Mouse (Mus musculus): ENCODE results near the gene Hsd11b1. TPM values are rescaled to one million over a fixed set of nuclear protein-coding genes. Genes with fewer than 3 reads are reported as not detected.

Hsd11b1 gene
- polyA plus RNA-seq, 1 experiment from 2014 or later, result not detected

- Histone ChIP-seq H3K4me2 (replicated peaks) (peak within 1 kb of the TSS; percentile 74), H3K36me3 (no peaks in the 10 kb centered on the region), H3K27ac (peak within 1 kb of the TSS; percentile 50), H3K9ac (peak within 1 kb of the TSS; percentile 56), H3K4me3 (peak within 1 kb of the TSS; percentile 36), H3K27me3 (replicated peaks) (no peaks in the 10 kb centered on the region), H3K4me1 (peaks cover 19% of the 10 kb centered on the region), H3K9me3 (no peaks in the 10 kb centered on the region)
- peak; percentile 85 for ATAC-seq (ENCODE audit: low FRiP score, low read depth)
- WGBS, result 1% methylated on average over 22 of the region's 23 CpGs
These were observed 9.2 kb upstream of the Hsd11b1 start, which contains the start of gene G0s2 for GRCm38 (mm10) chr1:193272916-193273601. TSS of gene G0s2 (minus strand) at chr1:193273217.

- peak; percentile 80 for ATAC-seq (ENCODE audit: low FRiP score, low read depth)
- Histone ChIP-seq H3K9me3 (no peaks in the 10 kb centered on the region), H3K4me3 (peak overlapping the region; percentile 36), H3K4me1 (peaks cover 19% of the 10 kb centered on the region), H3K4me2 (replicated peaks) (peak overlapping the region; percentile 74), H3K27me3 (replicated peaks) (no peaks in the 10 kb centered on the region), H3K36me3 (no peaks in the 10 kb centered on the region), H3K9ac (peak overlapping the region; percentile 56), H3K27ac (peak overlapping the region; percentile 50)
- WGBS, result 10% methylated on average over 24 of the region's 24 CpGs
These were observed 8.5 kb upstream of the Hsd11b1 start for GRCm38 (mm10) chr1:193272137-193272915.

- H3K4me1 ChIP-seq, result peaks cover 19% of the 10 kb centered on the region
- H3K27ac ChIP-seq, result no peak overlapping the region
- H3K4me3 ChIP-seq, result no peak overlapping the region
- no peaks in the 10 kb centered on the region for H3K9me3 ChIP-seq
- peak overlapping the region; percentile 74; the same call in 1 of the 2 replicates for H3K4me2 ChIP-seq (replicated peaks)
- WGBS, result 64% methylated on average over 6 of the region's 6 CpGs
- H3K27me3 ChIP-seq (replicated peaks), result no peaks in the 10 kb centered on the region
- no peaks in the 10 kb centered on the region for H3K36me3 ChIP-seq
- H3K9ac ChIP-seq, result no peak overlapping the region
- ATAC-seq (ENCODE audit: low FRiP score, low read depth), result no peak
These were observed 7.3 kb upstream of the Hsd11b1 start for GRCm38 (mm10) chr1:193270965-193271763.

GRCm38 (mm10) chr1:193265734-193266133, 1.9 kb upstream of the Hsd11b1 start:
- Histone ChIP-seq H3K36me3 (no peaks in the 10 kb centered on the region), H3K27ac (no peak overlapping the region), H3K4me3 (no peak overlapping the region), H3K27me3 (replicated peaks) (no peaks in the 10 kb centered on the region), H3K4me2 (replicated peaks) (no peak overlapping the region), H3K9me3 (no peaks in the 10 kb centered on the region), H3K4me1 (no peaks in the 10 kb centered on the region), H3K9ac (no peak overlapping the region)
- no peak for ATAC-seq (ENCODE audit: low FRiP score, low read depth)

- Histone ChIP-seq H3K9me3 (no peaks in the 10 kb centered on the region), H3K36me3 (no peaks in the 10 kb centered on the region), H3K27me3 (replicated peaks) (no peaks in the 10 kb centered on the region), H3K9ac (no peak overlapping the region), H3K27ac (no peak overlapping the region), H3K4me3 (no peak overlapping the region), H3K4me2 (replicated peaks) (no peak overlapping the region), H3K4me1 (no peaks in the 10 kb centered on the region)
- no peak for ATAC-seq (ENCODE audit: low FRiP score, low read depth)
- WGBS, result 83% methylated on average over 8 of the region's 8 CpGs
These were observed 608 bp downstream of the Hsd11b1 start for GRCm38 (mm10) chr1:193263026-193263907.

GRCm38 (mm10) chr1:193261897-193262548, 1.9 kb downstream of the Hsd11b1 start:
- no peak for ATAC-seq (ENCODE audit: low FRiP score, low read depth)
- 80% methylated on average over 7 of the region's 7 CpGs for WGBS

GRCm38 (mm10) chr1:193259559-193259958, 4.3 kb downstream of the Hsd11b1 start:
- no peaks in the 10 kb centered on the region for H3K9me3 ChIP-seq
- 92% methylated on average over 9 of the region's 9 CpGs for WGBS

More at GRCm38 (mm10) chr1:193261897-193262548, 1.9 kb downstream of the Hsd11b1 start:
- no peak overlapping the region for H3K4me3 ChIP-seq
- no peaks in the 10 kb centered on the region for H3K9me3 ChIP-seq
- H3K27ac ChIP-seq, result no peak overlapping the region
- H3K27me3 ChIP-seq (replicated peaks), result no peaks in the 10 kb centered on the region
- no peak overlapping the region for H3K4me2 ChIP-seq (replicated peaks)
- H3K36me3 ChIP-seq, result no peaks in the 10 kb centered on the region
- no peaks in the 10 kb centered on the region for H3K4me1 ChIP-seq
- H3K9ac ChIP-seq, result no peak overlapping the region

GRCm38 (mm10) chr1:193256621-193257098, 7.2 kb downstream of the Hsd11b1 start:
- Histone ChIP-seq H3K4me3 (no peak overlapping the region), H3K36me3 (no peaks in the 10 kb centered on the region), H3K4me2 (replicated peaks) (no peak overlapping the region), H3K27ac (no peak overlapping the region), H3K9ac (no peak overlapping the region), H3K4me1 (0 out of 2 replicates have a peak, but pooled peaks cover 4% of the 10 kb centered on the region), H3K27me3 (replicated peaks) (no peaks in the 10 kb centered on the region), H3K9me3 (no peaks in the 10 kb centered on the region)
- ATAC-seq (ENCODE audit: low FRiP score, low read depth), result no peak
- WGBS, result 81% methylated on average over 5 of the region's 5 CpGs

More at GRCm38 (mm10) chr1:193259559-193259958, 4.3 kb downstream of the Hsd11b1 start:
- no peak overlapping the region for H3K4me3 ChIP-seq
- H3K36me3 ChIP-seq, result no peaks in the 10 kb centered on the region
- H3K27ac ChIP-seq, result no peak overlapping the region
- no peak overlapping the region for H3K9ac ChIP-seq
- H3K4me2 ChIP-seq (replicated peaks), result no peak overlapping the region
- ATAC-seq (ENCODE audit: low FRiP score, low read depth), result no peak
- no peaks in the 10 kb centered on the region for H3K27me3 ChIP-seq (replicated peaks)
- no peaks in the 10 kb centered on the region for H3K4me1 ChIP-seq

- Histone ChIP-seq H3K4me1 (0 out of 2 replicates have a peak, but pooled peaks cover 4% of the 10 kb centered on the region), H3K9me3 (no peaks in the 10 kb centered on the region), H3K27me3 (replicated peaks) (no peaks in the 10 kb centered on the region), H3K4me3 (no peak overlapping the region), H3K4me2 (replicated peaks) (no peak overlapping the region), H3K9ac (no peak overlapping the region), H3K27ac (no peak overlapping the region), H3K36me3 (no peaks in the 10 kb centered on the region)
- peak; percentile 44; the same call in 1 of the 2 replicates for ATAC-seq (ENCODE audit: low FRiP score, low read depth)
These were observed 7.6 kb downstream of the Hsd11b1 start for GRCm38 (mm10) chr1:193256289-193256577.

- Histone ChIP-seq H3K4me1 (0 out of 2 replicates have a peak, but pooled peaks cover 4% of the 10 kb centered on the region), H3K9ac (no peak overlapping the region), H3K27me3 (replicated peaks) (no peaks in the 10 kb centered on the region), H3K36me3 (no peaks in the 10 kb centered on the region), H3K9me3 (no peaks in the 10 kb centered on the region), H3K4me3 (no peak overlapping the region), H3K4me2 (replicated peaks) (no peak overlapping the region), H3K27ac (no peak overlapping the region)
- WGBS, result 37% methylated on average over 3 of the region's 3 CpGs
- 0 out of 2 replicates have a peak, but pooled peaks have one; percentile 37 for ATAC-seq (ENCODE audit: low FRiP score, low read depth)
These were observed 8.2 kb downstream of the Hsd11b1 start for GRCm38 (mm10) chr1:193255488-193256288.
